Mouse (Mus musculus) cerebellum, postnatal 25 days (tissue): Measurements from ENCODE around the gene Rnf180.
"Not testable (repeated sequence)": the region's sequence is repeated elsewhere in the genome, so short reads cannot be mapped to it uniquely, and the experiment has no call there.

Experiments
- DNase-seq, 2 experiments: peaks; one replicate each; pipeline ENCODE4 v3.0.0; 2021; ENCODE audit warnings: mixed read lengths in 2 of 2

The Rnf180 gene

DNA sequence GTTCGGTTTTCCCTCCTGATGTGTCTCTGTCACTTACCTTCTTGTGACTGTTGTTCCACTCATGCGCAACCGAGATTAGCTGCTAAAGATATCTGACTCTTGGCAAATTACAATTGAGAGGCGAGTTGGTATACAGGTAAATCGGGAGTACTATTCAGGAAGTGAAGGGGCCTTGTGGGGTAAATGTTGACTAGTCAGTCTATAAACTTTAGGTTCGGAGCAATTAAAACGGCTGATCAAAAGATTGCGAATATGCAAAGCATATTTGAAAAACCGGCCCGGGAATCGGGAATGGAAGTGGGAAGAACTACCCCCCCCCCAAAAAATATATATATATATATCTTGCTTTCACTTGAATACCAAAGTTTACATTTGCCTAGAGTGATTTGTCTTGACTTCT, at the start of gene Rnf180:
Rnf180 (minus strand) TSS at position 101 of the 400 bp plus-strand sequence.
- DNase-seq, result no peak

DNA sequence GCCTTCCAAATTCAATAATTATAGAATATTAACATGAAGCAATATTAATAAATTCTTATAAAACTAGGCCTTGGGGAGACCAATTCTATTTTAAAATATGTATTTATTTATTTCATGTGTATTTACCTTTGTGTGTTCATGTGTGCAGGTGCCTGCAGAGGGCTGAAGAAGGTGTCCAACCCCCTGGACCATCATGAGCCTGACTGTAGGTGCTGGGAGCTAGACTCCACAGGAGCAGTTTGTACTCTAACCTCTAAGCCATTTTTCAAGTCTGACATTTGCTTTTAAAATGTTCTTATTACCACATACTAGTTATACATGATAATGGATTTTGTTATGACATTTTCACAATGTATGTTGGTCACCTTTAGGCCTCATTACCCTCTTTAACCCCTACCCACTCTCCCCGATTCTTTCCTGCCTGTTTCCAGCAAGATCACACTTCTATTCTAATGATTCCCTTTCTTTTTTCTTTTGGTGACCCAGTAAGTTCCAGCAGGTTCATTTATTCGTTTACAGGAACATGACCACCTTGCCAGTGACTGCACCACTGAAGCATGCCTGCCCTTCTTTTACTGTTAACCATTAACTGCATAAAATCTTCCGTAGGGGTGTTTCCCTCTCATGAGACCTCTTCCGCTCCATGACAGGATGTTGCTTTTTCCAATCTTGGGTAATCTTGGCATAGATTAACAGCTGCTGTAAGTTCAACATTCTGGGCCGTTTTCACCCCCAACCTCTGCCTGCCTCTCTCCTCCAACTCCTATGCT, 36.8 kb upstream of the Rnf180 start:
- no peak for DNase-seq

DNA sequence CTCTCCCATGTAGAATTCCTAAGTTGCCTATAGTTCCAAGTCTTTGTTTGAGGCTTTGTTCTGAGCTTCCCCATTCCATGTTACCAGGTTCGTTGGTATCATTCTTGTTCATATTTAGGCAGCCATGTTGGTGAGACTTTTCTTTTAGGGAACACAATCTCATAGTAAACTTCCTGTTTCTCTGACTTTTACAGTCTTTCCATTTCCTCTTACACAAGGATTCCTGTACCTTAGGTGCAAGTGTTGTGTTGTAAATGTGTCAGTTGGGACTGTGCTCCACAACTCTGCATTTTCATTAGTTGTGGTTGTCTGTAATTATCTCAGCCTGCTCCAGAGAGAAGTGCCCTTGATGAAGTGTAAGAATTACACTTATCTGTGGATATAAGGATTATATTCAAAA, 32.3 kb upstream of the Rnf180 start:
- no peak for DNase-seq

DNA sequence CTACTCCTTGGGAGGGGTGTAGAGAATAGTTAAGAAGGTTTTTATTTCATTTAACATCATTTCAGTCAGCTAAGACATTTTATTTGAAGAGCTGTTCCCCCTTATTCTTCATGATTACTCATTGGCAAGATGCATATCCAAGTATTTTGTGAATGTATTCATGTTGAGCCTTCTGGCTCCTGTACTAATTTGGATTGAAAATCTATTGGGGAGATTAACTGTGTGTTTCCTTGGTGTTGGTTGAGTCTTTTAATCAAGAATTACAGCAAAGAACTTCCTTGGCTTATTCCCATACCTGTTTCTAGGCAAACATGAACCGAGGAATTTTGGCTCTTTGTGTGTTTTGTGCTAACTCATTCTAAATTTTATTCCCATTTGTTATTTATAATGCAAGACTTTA, 22.3 kb upstream of the Rnf180 start:
- DNase-seq, result no peak

DNA sequence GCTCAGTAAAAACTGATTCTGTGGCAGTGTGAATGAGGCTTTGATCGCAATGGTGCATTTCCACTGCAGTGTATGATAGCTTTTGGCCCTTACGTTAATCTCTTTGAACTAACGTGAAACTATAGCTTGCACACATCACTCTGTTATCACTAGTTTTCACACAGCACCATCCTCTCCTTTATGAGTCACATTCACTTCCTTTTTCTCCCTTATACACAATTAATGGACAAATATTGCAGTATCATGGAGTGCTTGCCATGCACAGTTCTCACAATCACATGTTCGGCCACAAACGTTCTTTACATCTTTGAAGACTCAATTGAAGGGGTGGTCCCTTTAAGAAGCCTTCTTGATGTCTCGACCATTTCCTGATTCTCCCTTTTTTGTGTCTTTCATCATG, 21.4 kb upstream of the Rnf180 start:
- no peak for DNase-seq

DNA sequence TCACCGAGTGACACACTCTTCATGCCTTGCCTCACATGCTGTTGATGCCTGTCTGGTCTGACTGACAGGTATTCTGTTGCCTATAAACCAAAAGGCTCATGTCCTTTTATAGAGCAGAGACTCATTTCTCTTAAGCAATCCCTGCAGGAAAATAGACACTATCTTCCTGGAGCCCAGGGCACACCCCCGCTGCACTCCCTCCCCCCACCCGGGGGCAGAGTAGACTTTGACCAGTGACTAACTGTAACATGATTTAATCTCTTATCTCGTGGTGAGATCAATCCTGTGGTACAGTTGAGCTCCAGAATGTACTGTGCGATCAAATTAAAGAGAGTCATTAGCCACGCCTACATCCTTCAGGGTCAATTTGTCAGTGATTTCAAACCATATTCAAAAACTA, 18.1 kb upstream of the Rnf180 start:
- DNase-seq, result no peak

DNA sequence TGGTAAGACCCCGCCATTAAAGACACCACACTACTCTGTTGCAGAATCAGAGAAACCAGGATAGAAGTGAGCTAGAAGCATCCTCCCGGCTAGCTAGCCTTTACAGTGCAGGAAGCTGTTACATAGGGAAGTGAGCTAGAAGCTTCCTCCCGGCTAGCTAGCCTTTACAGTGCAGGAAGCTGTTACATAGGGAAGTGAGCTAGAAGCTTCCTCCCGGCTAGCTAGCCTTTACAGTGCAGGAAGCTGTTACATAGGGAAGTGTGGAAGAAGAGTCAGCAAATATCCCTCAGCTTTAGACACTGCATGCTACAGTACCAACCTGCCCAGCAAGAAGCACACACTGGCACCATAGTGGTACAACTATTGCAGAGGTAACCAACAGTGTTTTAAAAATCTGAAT, 15.9 kb upstream of the Rnf180 start:
- DNase-seq, result not testable (repeated sequence)

DNA sequence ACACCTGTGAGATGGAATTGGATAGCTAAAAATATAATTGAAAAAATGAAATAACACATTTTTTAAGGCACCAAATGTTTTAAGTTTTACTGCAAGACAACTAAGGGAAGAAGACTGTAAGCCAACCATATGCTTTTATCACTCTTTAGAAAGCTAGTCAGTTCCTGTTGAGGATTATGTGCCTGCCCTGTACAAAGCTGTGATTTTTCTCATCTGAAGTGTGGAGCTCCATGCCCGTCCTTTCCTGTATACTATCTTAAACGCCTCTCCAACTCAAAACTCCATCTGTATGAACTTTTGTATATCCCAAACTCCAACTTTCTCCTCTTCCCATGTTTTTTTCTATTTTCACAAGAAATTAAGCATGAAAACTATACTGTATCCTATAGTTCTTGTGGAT, 10.9 kb upstream of the Rnf180 start:
- DNase-seq, result no peak

DNA sequence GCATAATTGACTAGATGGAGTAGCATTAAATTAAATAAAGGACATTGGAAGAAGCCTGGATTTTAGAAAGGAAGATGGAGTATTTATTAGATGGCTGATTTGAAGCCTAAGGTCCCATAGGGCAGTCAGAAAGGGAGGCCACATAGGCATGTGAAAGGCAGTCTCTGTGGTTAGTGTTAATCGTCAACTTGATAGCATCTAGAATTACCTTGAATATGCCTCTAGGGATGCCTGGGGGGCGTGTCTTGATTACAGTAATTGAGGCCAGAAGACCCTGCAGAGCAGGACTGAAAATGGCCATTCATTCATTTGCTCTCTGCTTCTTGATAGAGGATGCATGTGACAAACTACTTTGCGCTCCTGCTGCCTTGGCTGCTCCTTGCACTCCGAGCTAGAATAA, 9.4 kb upstream of the Rnf180 start:
- DNase-seq, result no peak

DNA sequence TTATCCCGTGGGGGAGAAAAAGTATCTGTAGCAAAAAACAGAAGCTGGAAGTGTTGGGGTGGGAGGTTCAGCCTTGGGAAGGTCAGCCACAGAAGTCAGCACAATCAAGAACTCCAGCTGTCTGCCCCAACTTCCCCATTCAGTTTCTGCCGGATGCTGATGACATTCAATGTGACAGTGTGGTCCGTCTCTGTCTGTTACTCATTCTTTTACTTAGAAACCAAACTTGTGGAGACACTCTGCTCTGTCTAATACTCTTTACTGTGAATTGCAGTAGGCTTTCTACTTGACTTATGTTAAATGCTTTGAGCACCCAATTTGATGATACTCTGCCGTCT, 5.4 kb upstream of the Rnf180 start:
- no peak for DNase-seq

DNA sequence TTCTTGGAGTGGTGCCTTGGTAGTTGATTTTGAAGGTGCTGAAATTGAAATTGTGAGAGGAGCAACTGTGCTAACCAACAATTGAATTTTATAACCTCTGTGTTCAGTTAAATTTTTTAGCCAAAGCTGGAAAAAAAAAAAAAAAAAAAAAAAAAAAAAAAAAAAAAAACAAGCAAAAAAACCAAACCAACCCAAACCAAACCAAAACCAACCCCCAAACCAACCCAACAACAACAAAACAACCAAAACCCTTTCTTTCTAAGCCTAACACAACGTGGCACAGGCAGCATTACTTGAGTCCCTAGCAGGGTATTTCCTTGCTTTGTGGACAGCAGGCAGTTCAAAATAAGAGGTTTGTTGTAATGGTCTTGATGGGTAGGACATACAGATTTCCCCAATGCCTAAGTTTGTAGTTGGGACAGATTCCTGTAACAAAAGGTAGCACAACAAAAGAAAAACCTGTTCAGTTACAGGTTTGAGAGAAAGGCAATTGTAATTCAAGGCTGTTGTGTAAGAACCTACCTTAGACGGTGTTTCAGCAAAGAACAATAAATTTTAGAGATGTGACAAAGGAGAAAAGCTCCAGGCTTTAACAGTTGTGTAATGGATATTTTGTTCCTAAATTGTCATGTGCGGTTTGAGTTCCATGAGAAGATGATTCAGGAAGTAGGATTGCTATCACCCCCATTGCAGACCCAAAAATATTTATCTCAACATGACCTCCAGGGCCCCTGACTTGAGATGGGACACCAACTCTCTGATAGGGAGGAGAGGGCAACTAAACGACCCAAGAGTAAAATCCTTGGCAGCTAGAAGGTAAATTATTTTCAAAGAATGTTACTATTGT, 4.8 kb upstream of the Rnf180 start:
- no peak for DNase-seq

DNA sequence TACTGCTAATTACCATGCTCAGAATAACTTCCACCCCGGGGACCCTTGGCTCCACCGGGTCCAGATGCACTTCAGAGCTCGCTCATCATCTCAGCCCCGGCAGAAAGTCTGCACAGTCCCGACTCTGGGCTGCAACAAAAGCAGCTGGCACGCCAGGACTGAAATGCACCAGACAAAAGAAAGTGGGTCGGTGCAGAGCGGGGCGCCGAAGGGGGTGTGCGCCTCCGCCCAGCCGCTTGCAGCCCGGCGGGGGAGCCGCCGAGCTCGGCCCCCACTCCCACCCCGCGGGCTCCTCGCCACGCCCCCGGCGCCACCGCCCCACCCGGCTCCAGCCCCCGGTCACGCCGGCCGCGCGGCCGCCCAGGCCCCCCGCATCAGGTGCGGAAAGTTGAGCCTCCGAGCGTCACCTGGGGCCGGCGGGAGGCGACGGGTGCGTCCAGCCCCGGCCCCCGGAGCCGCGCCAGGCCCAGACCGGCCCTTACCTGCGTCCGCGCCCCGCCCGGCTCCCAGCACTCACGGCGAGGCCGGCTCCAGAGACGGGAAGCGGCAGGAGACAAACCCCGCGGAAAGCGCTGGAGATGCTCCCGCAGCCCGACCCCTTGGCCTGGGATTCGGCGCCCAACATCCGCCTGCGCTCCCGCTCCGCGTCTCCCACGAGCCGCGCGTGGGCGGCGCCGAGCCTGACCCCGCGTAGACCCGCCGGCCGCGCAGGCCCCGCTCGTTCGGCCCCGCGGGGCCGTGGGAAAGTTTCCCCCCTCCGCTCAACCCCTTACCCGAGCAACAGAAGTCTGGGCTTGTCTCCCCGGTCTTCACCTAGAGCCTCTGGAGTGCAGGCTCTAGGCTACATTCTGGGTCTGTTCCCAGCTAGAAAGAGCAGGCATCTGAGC, 591 bp downstream of the Rnf180 start:
- DNase-seq, result peak; percentile 74 to 78

DNA sequence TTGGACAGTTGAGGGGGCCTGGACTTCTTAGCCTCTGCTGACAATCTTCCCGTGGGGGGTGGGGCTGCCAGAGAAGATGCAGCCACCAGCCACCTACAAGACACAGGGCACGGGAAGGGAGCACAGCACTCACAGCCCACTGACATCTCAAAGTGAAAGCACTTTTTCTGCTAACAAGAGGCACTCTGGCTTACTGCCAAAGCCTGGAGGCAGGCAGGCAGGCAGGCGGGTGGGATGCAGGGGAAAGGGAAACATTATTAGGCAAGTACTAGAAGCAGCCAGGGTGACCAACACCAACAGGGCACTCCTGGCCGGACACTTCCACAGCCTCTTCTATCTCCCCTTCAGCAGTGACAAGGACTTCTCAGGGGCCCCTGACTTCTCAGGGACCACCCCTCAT, 2.8 kb downstream of the Rnf180 start:
- peak in 1 of 2 experiments; percentile 37 for DNase-seq

DNA sequence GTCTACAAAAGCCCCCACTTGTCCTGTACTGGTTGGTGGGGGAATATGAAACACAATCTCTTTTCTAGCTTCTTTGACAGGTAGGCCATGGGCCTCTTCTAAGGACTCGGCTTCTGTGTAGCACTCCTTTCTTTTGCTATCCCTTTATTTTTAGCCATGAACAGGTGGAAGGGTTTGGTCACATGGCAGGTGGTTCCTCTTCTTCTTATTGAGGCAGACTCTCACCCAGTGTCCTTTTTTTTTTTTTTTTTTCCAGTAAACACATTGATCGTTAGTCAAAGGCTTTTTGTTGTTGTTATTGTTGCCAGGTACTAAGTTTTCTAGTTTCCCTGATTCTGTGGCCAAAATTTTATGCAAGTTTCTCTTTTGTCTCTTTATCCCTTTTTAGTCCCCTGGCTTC, 4.0 kb downstream of the Rnf180 start:
- DNase-seq, result no peak

DNA sequence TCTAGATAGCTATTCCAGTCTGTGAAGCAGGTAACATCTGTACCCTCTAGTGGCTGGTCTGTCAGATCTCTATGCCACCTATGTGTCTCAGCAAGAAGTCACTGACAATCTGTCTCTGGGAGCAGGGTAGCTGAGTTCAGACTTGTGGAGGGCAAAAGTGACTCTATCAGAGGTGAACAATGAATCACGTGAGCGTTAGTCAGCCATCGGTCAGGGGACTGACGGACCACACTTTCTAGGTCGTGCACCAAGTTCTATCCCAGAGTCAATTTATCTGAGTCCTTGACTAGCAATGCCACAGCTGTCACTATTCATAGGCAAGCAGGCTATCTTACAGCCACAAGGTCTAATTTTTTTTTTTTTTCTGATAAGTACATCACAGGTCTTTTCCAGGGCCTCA, 4.6 kb downstream of the Rnf180 start:
- no peak for DNase-seq

DNA sequence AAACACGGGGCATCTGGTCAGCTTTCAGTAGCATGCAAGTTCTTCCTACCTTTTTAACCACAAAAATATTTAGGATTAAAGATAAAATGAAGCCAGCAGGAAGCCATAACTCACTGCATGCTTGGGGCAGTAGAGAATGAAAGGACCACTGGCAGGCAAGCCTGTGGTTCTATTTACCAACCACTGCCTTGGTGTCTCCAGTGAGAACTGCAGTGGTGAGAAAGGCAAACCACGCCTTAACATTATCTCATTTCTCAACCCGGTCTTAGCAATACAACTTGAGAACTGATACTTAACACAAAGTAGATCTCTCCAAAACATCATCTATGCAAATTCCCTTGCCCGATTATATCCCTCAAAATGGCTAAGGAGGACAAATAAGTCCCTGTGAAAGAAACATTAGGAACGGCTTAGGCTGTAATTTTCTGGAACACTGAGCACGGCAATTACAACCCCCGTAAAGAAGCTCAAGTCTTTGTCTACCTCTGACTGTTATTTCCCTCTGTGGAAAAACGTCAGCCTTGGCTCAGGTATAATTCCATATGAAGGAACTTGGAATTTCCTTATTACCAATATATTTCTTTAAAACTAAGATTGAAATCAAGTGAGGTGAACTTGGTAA, 15.1 kb downstream of the Rnf180 start:
- DNase-seq, result no peak

DNA sequence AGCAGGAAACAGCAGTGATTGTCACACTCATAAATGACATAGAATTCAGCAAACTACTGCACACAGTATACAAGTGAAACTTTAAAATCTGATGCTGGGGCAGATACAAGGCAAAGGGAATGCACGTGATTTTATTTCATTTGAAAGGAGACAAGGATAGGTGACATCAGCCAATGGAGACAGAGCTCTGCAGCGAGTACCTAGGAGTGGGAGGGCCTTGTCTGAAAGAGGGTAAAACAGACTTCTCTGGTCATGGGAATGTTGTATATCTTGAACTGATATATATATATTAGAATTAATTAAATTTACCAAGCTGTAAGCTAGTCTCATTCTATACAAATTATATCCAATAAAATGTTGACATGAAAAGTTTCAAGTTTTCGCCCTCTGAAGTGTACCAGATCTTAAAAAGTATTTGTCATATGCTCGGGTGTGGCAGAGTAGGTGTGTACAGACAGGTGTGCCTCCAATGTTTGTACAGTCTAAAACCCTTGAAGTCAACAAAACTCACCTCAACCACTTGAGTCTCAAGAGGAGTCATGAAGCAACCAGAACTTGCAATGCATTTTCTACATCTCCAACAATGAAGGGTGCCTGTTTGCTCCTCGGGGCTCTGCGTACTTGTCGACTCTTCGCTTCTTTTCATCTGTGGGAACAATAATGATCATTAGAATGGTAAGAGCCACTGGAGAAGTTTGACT, 24.1 kb downstream of the Rnf180 start:
- no peak for DNase-seq

DNA sequence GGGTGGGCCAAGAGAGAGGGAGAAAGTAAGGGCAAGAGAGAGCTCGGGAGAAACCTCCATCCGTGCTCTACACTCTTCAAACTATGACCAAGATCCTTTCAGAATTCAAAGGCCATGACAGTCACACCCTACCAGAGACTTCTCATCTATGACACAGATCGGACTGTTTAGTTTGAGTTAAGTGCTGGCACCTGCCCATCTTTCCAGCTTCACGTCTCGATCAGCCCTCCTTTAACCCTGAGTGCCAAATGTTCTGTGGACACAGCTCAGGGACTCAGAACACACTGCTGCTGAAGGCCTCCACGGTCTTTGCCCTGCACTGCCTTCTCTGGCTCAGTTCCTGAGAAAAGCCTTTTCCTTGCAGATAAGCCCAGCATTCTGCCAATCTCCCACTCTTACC, 27.2 kb downstream of the Rnf180 start:
- DNase-seq, result no peak

DNA sequence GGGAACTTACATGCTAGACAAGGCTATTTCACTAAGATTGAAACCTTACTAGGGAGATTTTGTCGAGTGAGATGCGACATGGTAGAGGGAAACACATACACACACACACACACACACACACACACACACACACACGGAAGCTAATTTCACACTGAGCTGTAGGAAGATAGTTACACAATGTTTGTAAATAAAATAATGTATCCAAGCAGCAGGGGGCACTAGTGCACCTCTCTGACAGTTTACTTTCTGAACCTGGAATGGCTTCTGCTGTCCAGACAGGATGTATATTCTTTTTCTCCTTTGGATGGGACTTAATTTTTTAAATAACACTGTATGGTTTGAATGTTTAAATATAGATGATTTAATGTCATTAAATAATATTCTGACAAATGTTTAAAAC, 27.9 kb downstream of the Rnf180 start:
- peak in 1 of 2 experiments; percentile 53 for DNase-seq

DNA sequence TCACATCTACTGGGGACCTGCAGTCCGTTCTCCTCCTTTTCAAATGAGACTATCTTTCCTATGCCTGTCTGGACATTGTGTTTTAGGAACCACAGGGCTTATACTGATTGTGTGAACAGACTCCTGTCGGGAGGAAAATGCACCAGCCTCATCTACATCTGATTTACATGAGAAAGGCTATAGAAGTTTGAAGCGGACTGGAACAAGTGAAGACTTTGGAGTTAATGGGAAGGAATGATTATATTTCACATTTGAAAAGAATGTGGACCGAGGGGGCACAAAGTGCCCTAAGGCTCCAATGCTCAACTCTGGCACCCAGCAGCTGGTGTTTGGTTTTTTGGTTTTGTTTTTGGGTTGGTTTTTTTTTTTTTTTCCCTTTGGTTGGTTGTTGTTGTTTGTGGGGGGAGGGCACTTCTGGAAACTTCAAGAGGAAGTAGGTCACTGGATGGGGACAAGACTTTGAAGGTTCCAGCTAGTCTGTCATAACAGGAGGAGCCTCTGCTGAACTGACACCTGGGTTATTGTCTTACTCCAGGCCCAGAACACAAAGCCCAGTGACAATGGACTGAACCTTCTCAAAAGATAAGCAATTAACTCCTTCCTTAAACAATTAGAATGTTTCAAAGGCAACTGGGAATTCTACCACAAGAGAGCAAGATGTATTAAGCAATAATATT, 37.7 kb downstream of the Rnf180 start:
- no peak for DNase-seq

DNA sequence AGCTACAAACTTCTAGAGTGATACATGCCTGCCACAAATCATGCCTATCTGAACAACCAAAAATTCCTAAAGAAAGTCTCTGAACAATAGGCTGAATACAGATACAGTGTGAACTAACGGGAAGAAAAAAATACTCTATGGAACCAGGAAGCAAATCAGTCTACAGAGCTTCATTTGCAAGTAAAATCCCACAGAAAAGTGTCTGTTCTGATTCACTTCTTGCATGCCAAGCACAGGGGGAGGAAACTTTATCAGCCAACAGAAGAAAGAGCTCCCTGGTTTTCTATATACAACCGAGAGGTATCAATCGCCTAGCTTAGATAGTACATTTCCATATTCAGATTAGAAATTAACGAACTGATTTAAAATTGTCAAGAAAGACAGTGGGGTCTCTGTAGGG, 43.8 kb downstream of the Rnf180 start:
- DNase-seq, result no peak

DNA sequence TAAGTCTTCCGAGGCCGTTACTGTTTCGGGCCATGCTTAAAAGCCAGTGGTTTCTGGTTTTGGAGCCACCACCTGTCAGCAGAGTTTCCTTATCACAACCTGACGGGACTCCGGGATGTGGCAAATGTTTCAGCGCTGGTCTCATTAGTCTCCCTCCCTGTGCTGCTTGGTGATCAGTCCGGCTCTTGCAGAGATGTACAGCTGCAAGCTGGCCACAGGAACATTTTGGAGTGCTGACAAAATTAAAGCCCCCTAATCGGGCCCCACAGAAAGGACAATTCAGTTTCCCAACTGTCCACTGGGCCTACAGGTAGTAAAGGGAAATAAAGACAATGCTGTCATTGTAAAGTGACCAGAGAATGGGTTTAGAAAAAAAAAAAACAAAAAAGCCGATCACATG, 44.4 kb downstream of the Rnf180 start:
- DNase-seq, result no peak
